Mouse (Mus musculus): Measurements from ENCODE around the gene Cks2. TPM values are rescaled to one million over a fixed set of nuclear protein-coding genes. Genes with fewer than 3 reads are reported as not detected.

Gene Cks2
- 433 and 444 TPM in 2 replicates for polyA plus RNA-seq (2015; fragmentation: Nextera tagmentation; extraction: Ambion mirVana)

- Histone ChIP-seq H3K4me3 (replicated peaks) (peak within 1 kb of the TSS; percentile 96), H3K9ac (peak within 1 kb of the TSS; percentile 99), H3K27ac (peak within 1 kb of the TSS; percentile 96), H3K36me3 (peaks cover 13% of the 10 kb centered on the region), H3K4me2 (peak within 1 kb of the TSS; percentile 73), H3K27me3 (no peaks in the 10 kb centered on the region), H3K4me1 (replicated peaks) (peaks cover 42% of the 10 kb centered on the region), H3K9me3 (replicated peaks) (no peaks in the 10 kb centered on the region)
- DNase-seq: peak; percentile 97
- under 1% methylated on average over 83 of the region's 83 CpGs for WGBS (ENCODE audit: insufficient replicate concordance)
- ATAC-seq (ENCODE audit: low read depth): peak; percentile 91
These were observed at the start of gene Cks2 for GRCm38 (mm10) chr13:51644829-51645789. Gene Cks2 (plus strand): TSS chr13:51645232.

DNA sequence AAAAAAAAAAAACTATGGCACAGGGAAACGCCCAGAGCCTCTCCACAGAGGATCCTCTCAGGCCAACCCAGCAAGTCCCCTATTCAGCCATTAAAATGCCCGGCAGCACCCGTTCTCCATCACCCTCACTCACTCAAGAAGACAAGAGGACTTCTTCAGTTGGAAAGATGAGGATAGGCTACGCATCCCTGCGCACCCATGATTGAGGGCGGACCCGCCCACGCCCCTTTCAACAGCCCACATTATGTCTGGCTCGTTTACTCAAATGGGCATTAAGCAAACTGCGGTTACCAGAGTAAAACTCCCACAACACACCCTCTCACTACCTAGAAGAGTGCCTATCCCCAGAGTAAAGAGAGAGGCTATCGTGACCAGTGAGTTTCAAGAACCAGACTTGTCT, 49.6 kb upstream of the Cks2 start:
- 41% methylated on average over 11 of the region's 11 CpGs for WGBS (ENCODE audit: insufficient replicate concordance)
- no peak for ATAC-seq (ENCODE audit: low read depth)
- Histone ChIP-seq H3K4me1 (replicated peaks) (peaks cover 3% of the 10 kb centered on the region; the same call in 1 of the 2 replicates), H3K27ac (no peak overlapping the region), H3K4me2 (no peak overlapping the region), H3K36me3 (no peaks in the 10 kb centered on the region), H3K4me3 (replicated peaks) (no peak overlapping the region), H3K9me3 (replicated peaks) (no peaks in the 10 kb centered on the region), H3K9ac (no peak overlapping the region), H3K27me3 (peaks cover 26% of the 10 kb centered on the region)
- DNase-seq: no peak

DNA sequence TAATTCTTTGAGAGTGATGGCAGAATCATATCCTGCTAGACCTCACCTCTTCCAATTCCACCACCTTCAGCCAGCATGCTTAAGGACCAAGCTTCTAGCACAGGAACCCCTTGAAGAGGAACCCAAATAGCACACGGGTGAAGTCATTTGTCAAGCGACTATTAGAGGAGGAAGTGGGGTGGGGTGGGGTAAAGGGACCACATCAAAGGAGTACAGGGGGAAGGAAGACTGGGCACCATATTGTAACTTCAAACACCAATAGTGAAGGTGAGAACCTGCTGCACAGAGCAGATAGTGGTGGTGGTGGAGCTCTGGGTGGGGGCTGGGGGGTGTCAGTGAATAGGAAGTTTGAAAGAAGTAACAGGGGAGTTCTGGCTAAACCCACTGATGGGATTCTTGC, 47.0 kb upstream of the Cks2 start:
- no peak for ATAC-seq (ENCODE audit: low read depth)
- DNase-seq: no peak
- 20% methylated on average over 2 of the region's 2 CpGs for WGBS (ENCODE audit: insufficient replicate concordance)

DNA sequence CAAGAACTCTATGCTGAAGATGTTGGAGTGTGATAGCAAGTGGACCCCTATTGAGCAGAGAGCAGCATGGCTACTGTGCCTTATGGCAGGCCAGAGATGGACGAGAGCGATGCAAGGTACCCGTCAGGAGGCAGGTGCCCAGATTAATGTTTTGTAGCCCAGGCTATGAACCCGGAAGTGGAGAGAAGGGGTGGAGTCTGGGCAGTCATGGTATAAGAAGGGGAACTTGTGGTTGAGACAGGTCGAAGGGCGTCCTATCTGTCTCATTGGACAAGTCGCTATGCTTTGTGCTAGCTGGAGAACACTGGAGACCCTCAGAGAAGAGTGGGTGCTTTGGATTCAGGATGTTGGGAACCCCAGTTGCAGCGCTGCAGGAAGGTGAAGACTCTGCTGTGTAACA, 44.9 kb upstream of the Cks2 start:
- Histone ChIP-seq H3K4me2 (no peak overlapping the region), H3K9ac (no peak overlapping the region), H3K9me3 (replicated peaks) (no peaks in the 10 kb centered on the region), H3K36me3 (no peaks in the 10 kb centered on the region), H3K27me3 (peaks cover 13% of the 10 kb centered on the region), H3K4me1 (replicated peaks) (no peaks in the 10 kb centered on the region), H3K27ac (no peak overlapping the region), H3K4me3 (replicated peaks) (no peak overlapping the region)
- DNase-seq (no peak), ATAC-seq (ENCODE audit: low read depth) (no peak)
- 43% methylated on average over 8 of the region's 8 CpGs for WGBS (ENCODE audit: insufficient replicate concordance)

More for the DNA sequence above, 47.0 kb upstream of the Cks2 start:
- H3K4me3 ChIP-seq (replicated peaks): no peak overlapping the region
- H3K4me1 ChIP-seq (replicated peaks): peaks cover 3% of the 10 kb centered on the region; the same call in 1 of the 2 replicates
- H3K4me2 ChIP-seq: no peak overlapping the region
- no peaks in the 10 kb centered on the region for H3K36me3 ChIP-seq
- H3K9ac ChIP-seq: no peak overlapping the region
- H3K27ac ChIP-seq: no peak overlapping the region
- H3K9me3 ChIP-seq (replicated peaks): no peaks in the 10 kb centered on the region
- H3K27me3 ChIP-seq: peaks cover 26% of the 10 kb centered on the region

GRCm38 (mm10) chr13:51602764-51603163, 42.3 kb upstream of the Cks2 start:
- Histone ChIP-seq H3K4me1 (replicated peaks) (no peaks in the 10 kb centered on the region), H3K9ac (no peak overlapping the region), H3K27ac (no peak overlapping the region), H3K9me3 (replicated peaks) (no peaks in the 10 kb centered on the region), H3K36me3 (no peaks in the 10 kb centered on the region), H3K4me2 (no peak overlapping the region), H3K4me3 (replicated peaks) (no peak overlapping the region), H3K27me3 (no peaks in the 10 kb centered on the region)
- 63% methylated on average over 8 of the region's 8 CpGs for WGBS (ENCODE audit: insufficient replicate concordance)
- ATAC-seq (ENCODE audit: low read depth) (no peak), DNase-seq (no peak)

GRCm38 (mm10) chr13:51603221-51603893, 41.7 kb upstream of the Cks2 start:
- 50% methylated on average over 16 of the region's 16 CpGs for WGBS (ENCODE audit: insufficient replicate concordance)
- no peak overlapping the region for H3K27ac ChIP-seq
- no peak for DNase-seq
- H3K9ac ChIP-seq: no peak overlapping the region
- ATAC-seq (ENCODE audit: low read depth): no peak
- H3K36me3 ChIP-seq: no peaks in the 10 kb centered on the region
- H3K27me3 ChIP-seq: no peaks in the 10 kb centered on the region
- H3K9me3 ChIP-seq (replicated peaks): no peaks in the 10 kb centered on the region
- H3K4me3 ChIP-seq (replicated peaks): no peak overlapping the region
- H3K4me1 ChIP-seq (replicated peaks): no peaks in the 10 kb centered on the region
- H3K4me2 ChIP-seq: no peak overlapping the region

DNA sequence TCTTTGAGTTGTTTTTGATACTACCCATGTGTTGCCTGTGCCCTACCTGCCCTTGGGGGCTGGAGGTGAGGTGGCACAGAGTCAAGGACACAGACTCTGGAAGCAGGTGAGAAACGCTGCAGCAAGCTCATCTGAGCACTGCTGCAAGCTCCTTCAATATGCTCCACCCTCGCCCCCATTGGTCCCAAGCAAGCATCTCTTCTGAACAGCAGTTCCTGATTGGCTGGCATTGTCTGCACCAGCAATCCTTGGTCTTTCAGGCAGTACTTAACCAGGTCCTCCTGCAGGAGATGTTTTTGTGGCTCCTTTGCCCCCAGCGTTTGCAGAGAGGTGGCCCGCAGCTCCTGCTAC, 41.2 kb upstream of the Cks2 start:
- H3K4me3 ChIP-seq (replicated peaks): no peak overlapping the region
- ATAC-seq (ENCODE audit: low read depth): no peak
- WGBS (ENCODE audit: insufficient replicate concordance): 46% methylated on average over 4 of the region's 4 CpGs
- H3K27ac ChIP-seq: no peak overlapping the region
- H3K4me2 ChIP-seq: no peak overlapping the region
- no peaks in the 10 kb centered on the region for H3K9me3 ChIP-seq (replicated peaks)
- H3K9ac ChIP-seq: no peak overlapping the region
- no peaks in the 10 kb centered on the region for H3K36me3 ChIP-seq
- no peaks in the 10 kb centered on the region for H3K4me1 ChIP-seq (replicated peaks)
- no peaks in the 10 kb centered on the region for H3K27me3 ChIP-seq
- DNase-seq: no peak

GRCm38 (mm10) chr13:51609231-51609630, 35.8 kb upstream of the Cks2 start:
- Histone ChIP-seq H3K4me3 (replicated peaks) (no peak overlapping the region), H3K4me2 (no peak overlapping the region), H3K4me1 (replicated peaks) (no peaks in the 10 kb centered on the region), H3K9ac (no peak overlapping the region), H3K36me3 (no peaks in the 10 kb centered on the region), H3K27me3 (peaks cover 3% of the 10 kb centered on the region; the same call in 1 of the 2 replicates), H3K27ac (no peak overlapping the region), H3K9me3 (replicated peaks) (no peaks in the 10 kb centered on the region)
- ATAC-seq (ENCODE audit: low read depth) (no peak), DNase-seq (no peak)
- 74% methylated on average over 7 of the region's 7 CpGs for WGBS (ENCODE audit: insufficient replicate concordance)

DNA sequence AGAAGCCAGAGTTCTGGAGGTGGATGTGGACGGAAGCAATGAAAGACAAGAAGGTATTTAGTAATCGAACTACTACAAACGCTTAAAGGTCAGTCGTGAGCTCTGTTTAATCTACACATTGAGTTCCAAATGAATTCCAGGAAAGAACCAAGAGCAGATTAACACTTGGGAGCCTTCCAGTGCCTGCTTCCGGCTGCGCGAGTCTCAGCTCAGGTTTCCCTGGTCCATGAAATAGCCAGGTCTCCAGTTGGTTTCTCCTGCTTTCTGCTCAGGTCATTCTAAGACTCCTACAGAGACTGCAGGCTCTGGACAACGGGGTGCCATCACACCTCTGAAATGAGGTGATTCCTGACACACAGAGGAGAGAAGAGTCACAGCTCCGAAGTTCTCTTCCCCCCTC, 34.0 kb upstream of the Cks2 start:
- no peak overlapping the region for H3K27ac ChIP-seq
- no peak for DNase-seq
- peaks cover 3% of the 10 kb centered on the region; the same call in 1 of the 2 replicates for H3K27me3 ChIP-seq
- 22% methylated on average over 9 of the region's 9 CpGs for WGBS (ENCODE audit: insufficient replicate concordance)
- H3K9me3 ChIP-seq (replicated peaks): no peaks in the 10 kb centered on the region
- no peaks in the 10 kb centered on the region for H3K36me3 ChIP-seq
- H3K4me1 ChIP-seq (replicated peaks): no peaks in the 10 kb centered on the region
- no peak overlapping the region for H3K4me3 ChIP-seq (replicated peaks)
- no peak overlapping the region for H3K9ac ChIP-seq
- no peak for ATAC-seq (ENCODE audit: low read depth)
- H3K4me2 ChIP-seq: no peak overlapping the region

DNA sequence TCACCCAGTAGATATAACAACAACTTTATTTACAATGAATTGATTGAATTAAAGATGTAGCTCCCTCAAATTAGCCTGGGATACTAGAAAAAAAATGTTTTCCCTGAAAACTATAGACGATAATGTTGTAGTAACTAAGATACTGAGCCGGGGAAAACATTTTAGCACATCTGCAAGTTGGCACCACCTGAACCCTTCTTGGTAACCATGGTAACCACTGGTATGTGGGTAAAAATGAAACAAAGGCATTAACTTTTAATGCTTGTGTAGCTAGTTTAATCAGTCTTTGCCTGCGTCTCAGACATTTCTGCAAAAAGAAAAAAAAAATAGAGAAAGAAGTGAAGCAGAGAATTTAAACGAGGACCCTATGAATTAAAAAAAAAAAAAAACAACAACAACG, 33.5 kb upstream of the Cks2 start:
- Histone ChIP-seq H3K4me2 (no peak overlapping the region), H3K9ac (no peak overlapping the region), H3K27ac (no peak overlapping the region), H3K27me3 (peaks cover 3% of the 10 kb centered on the region; the same call in 1 of the 2 replicates), H3K36me3 (no peaks in the 10 kb centered on the region), H3K4me1 (replicated peaks) (peaks cover under 1% of the 10 kb centered on the region), H3K9me3 (replicated peaks) (no peaks in the 10 kb centered on the region), H3K4me3 (replicated peaks) (no peak overlapping the region)
- ATAC-seq (ENCODE audit: low read depth) (no peak), DNase-seq (no peak)
- WGBS (ENCODE audit: insufficient replicate concordance): 54% methylated on average over 5 of the region's 5 CpGs

DNA sequence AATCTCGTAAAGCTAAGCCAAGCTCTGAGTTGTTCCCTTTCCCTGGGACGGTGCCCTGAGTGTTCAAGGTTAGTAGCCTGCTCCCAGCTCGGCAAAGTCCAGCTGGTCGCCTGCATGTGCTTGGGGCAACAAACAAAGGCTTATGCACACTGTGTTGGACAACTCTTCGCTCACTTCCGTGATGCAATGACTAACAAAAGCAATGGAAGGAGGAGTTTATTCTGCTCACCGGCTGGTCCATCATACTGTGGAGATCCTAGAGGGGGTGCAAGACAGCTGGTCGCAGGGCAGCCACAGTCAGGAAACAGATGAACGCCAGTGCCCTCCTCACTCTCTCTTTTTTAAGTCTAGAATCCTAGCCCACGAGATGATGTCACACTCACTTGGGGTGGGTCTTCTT, 29.2 kb upstream of the Cks2 start:
- 37% methylated on average over 10 of the region's 10 CpGs for WGBS (ENCODE audit: insufficient replicate concordance)
- no peak for DNase-seq
- H3K9ac ChIP-seq: no peak overlapping the region
- H3K4me2 ChIP-seq: no peak overlapping the region
- no peaks in the 10 kb centered on the region for H3K9me3 ChIP-seq (replicated peaks)
- H3K27me3 ChIP-seq: peaks cover 3% of the 10 kb centered on the region; the same call in 1 of the 2 replicates
- peaks cover 4% of the 10 kb centered on the region for H3K4me1 ChIP-seq (replicated peaks)
- H3K4me3 ChIP-seq (replicated peaks): no peak overlapping the region
- H3K27ac ChIP-seq: no peak overlapping the region
- no peak for ATAC-seq (ENCODE audit: low read depth)
- H3K36me3 ChIP-seq: no peaks in the 10 kb centered on the region
